Mouse (Mus musculus): ENCODE results near the gene B3gnt6.

DNA sequence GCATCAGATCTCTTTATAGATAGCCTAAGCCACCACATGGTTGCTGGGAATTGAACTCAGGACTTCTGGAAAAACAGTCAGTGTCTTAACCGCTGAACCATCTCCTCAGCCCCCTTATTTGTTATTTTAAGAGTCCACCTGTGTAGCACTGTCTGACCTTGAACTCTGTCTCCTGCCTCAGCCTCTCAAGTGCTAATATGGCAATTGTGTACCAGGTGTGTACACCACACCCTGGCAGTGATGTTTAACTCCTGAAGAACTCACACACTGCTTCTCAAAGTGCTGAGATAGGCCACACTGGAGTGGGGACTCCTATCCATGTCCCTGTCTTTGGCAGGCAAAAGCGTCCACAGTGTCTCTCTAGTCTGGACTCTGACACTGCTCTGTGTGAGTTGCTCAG is 10.6 kb downstream of the B3gnt6 start:
- TF ChIP-seq CTCF (IDR thresholded peaks at IDR 0.05; ENCODE audit: borderline replicate concordance, insufficient read depth, low read depth, low read length): no peak
- TF ChIP-seq POLR2A (IDR thresholded peaks at IDR 0.05; ENCODE audit: borderline replicate concordance, insufficient read depth, low read length): no peak

Measured in cerebellum, adult 2 months (tissue).